Mouse (Mus musculus): Measurements from ENCODE around the gene Lrrc10b.

Lrrc10b gene

GRCm38 (mm10) chr19:10456752-10457483 lies at the start of gene Lrrc10b:
TSS of gene Lrrc10b (minus strand) at chr19:10457473.
- peak in 1 of 2 experiments; percentile 38 for DNase-seq (ENCODE audit: low spot score in 2 of 2)

- peak; percentile 14 to 39 for DNase-seq (ENCODE audit: low spot score in 2 of 2)
Observed at GRCm38 (mm10) chr19:10502571-10502970, 45.3 kb upstream of the Lrrc10b start.

GRCm38 (mm10) chr19:10500581-10500980 lies 43.3 kb upstream of the Lrrc10b start:
- no peak for DNase-seq (ENCODE audit: low spot score in 2 of 2)

GRCm38 (mm10) chr19:10497512-10498160 lies 40.4 kb upstream of the Lrrc10b start:
- DNase-seq (ENCODE audit: low spot score in 2 of 2): no peak

GRCm38 (mm10) chr19:10496976-10497375 lies 39.7 kb upstream of the Lrrc10b start:
- no peak for DNase-seq (ENCODE audit: low spot score in 2 of 2)

GRCm38 (mm10) chr19:10495670-10496069 lies 38.4 kb upstream of the Lrrc10b start:
- DNase-seq (ENCODE audit: low spot score in 2 of 2): no peak

- peak; percentile 14 to 27 for DNase-seq (ENCODE audit: low spot score in 2 of 2)
Observed at GRCm38 (mm10) chr19:10486264-10486738, 29.0 kb upstream of the Lrrc10b start.

- DNase-seq (ENCODE audit: low spot score in 2 of 2): no peak
Observed at GRCm38 (mm10) chr19:10482703-10483102, 25.4 kb upstream of the Lrrc10b start, which contains the start of gene Ppp1r32. TSS of gene Ppp1r32 (minus strand) at chr19:10482928.

GRCm38 (mm10) chr19:10479541-10479940 lies 22.3 kb upstream of the Lrrc10b start:
- DNase-seq (ENCODE audit: low spot score in 2 of 2): no peak

GRCm38 (mm10) chr19:10473779-10474178 lies 16.5 kb upstream of the Lrrc10b start:
- DNase-seq (ENCODE audit: low spot score in 2 of 2): no peak

- no peak for DNase-seq (ENCODE audit: low spot score in 2 of 2)
Observed at GRCm38 (mm10) chr19:10472958-10473357, 15.7 kb upstream of the Lrrc10b start.

GRCm38 (mm10) chr19:10469171-10469658 lies 11.9 kb upstream of the Lrrc10b start:
- peak in 1 of 2 experiments; percentile 36 for DNase-seq (ENCODE audit: low spot score in 2 of 2)

GRCm38 (mm10) chr19:10464427-10464826 lies 7.2 kb upstream of the Lrrc10b start:
- no peak for DNase-seq (ENCODE audit: low spot score in 2 of 2)

- DNase-seq (ENCODE audit: low spot score in 2 of 2): no peak
Observed at GRCm38 (mm10) chr19:10461584-10461983, 4.3 kb upstream of the Lrrc10b start.

- DNase-seq (ENCODE audit: low spot score in 2 of 2): no peak
Observed at GRCm38 (mm10) chr19:10459907-10460306, 2.6 kb upstream of the Lrrc10b start.

GRCm38 (mm10) chr19:10458096-10458495 lies 823 bp upstream of the Lrrc10b start:
- no peak for DNase-seq (ENCODE audit: low spot score in 2 of 2)

- no peak for DNase-seq (ENCODE audit: low spot score in 2 of 2)
Observed at GRCm38 (mm10) chr19:10457484-10457800, 169 bp upstream of the Lrrc10b start.

- DNase-seq (ENCODE audit: low spot score in 2 of 2): no peak
Observed at GRCm38 (mm10) chr19:10455437-10455806, 1.9 kb downstream of the Lrrc10b start.

- no peak for DNase-seq (ENCODE audit: low spot score in 2 of 2)
Observed at GRCm38 (mm10) chr19:10454718-10455436, 2.4 kb downstream of the Lrrc10b start.

GRCm38 (mm10) chr19:10449708-10450107 lies 7.6 kb downstream of the Lrrc10b start:
- DNase-seq (ENCODE audit: low spot score in 2 of 2): peak; percentile 23 to 65

- no peak for DNase-seq (ENCODE audit: low spot score in 2 of 2)
Observed at GRCm38 (mm10) chr19:10449190-10449589, 8.1 kb downstream of the Lrrc10b start.

- no peak for DNase-seq (ENCODE audit: low spot score in 2 of 2)
Observed at GRCm38 (mm10) chr19:10448275-10448674, 9.0 kb downstream of the Lrrc10b start.
